Mouse (Mus musculus): ENCODE measurements around the gene Zfp131. TPM values are rescaled to one million over a fixed set of nuclear protein-coding genes. Genes with fewer than 3 reads are reported as not detected.

The Zfp131 gene
- total and polyA plus RNA-seq, 3 experiments, result 31.3 to 61.4 (median 49.3) TPM

- DNase-seq (ENCODE audit: extremely low read depth), result peak; percentile 53
- TF ChIP-seq TBP (conservative IDR thresholded peaks at IDR 0.05; ENCODE audit: low read depth, low read length), result 0 out of 2 replicates have a peak, but pooled peaks have one; percentile 30
- TF ChIP-seq MYC (IDR thresholded peaks at IDR 0.05; ENCODE audit: low read depth, low read length), result no peak
- TF ChIP-seq POLR2A (IDR thresholded peaks at IDR 0.05; ENCODE audit: low read depth, low read length), result peak; percentile 48
- TF ChIP-seq HCFC1 (IDR thresholded peaks at IDR 0.05; ENCODE audit: low read depth, low read length), result no peak
- TF ChIP-seq MAFK (IDR thresholded peaks at IDR 0.05; ENCODE audit: insufficient replicate concordance, low read length), result no peak
- TF ChIP-seq POLR2AphosphoS2 (IDR thresholded peaks at IDR 0.05; ENCODE audit: low read depth, low read length), result no peak
- TF ChIP-seq MAX (IDR thresholded peaks at IDR 0.05; ENCODE audit: low read length), result no peak
- no peak for TF ChIP-seq TCF12 (IDR thresholded peaks at IDR 0.05; ENCODE audit: low read depth, low read length)
- no peak for TF ChIP-seq CHD2 (IDR thresholded peaks at IDR 0.05; ENCODE audit: low read length)
- no peak for TF ChIP-seq ZKSCAN1 (IDR thresholded peaks at IDR 0.05; ENCODE audit: borderline replicate concordance, low read depth, low read length)
- H3K79me2 ChIP-seq (replicated peaks; ENCODE audit: control insufficient read depth, extremely low read depth, insufficient read depth, poor library complexity, severe bottlenecking), result no peaks in the 10 kb centered on the region
- in situ Hi-C loops (cut with MboI; ENCODE audit: low pct_ligation_motif_present, low pct_unique_long_range_greater_than_20kb, low sequenced_read_pairs) (loop anchor here (25.0 kb wide), 1 partner anchor 94 kb away; the partner anchor contains the start of genes AF067063 and D13Ertd608e), dilution Hi-C loops (cut with MboI; ENCODE audit: extremely low pct_ligation_motif_present, extremely low pct_unique_long_range_greater_than_20kb, low sequenced_read_pairs) (no loop called here)
- H3K36me3 ChIP-seq (replicated peaks in 1 of 2; ENCODE audit: control insufficient read depth in 1 of 2, insufficient read depth in 1 of 2, low read length in 1 of 2), result peaks cover 0 to 12% of the 10 kb centered on the region in 2 experiments
- no peak overlapping the region for H3K27ac ChIP-seq (ENCODE audit: insufficient read depth, low read depth)
- H3K4me3 ChIP-seq (replicated peaks in 1 of 3; ENCODE audit: low read depth in 2 of 3, low read length in 2 of 3, poor library complexity in 1 of 3), result peak overlapping the region; percentile 30 to 51 (median 51)
- H3K4me1 ChIP-seq (ENCODE audit: control insufficient read depth in 1 of 2, insufficient read depth in 2 of 2), result peaks cover 0 to 31% of the 10 kb centered on the region in 2 experiments; a peak in 2 of 4 replicates
- no peaks in the 10 kb centered on the region for H3K27me3 ChIP-seq (replicated peaks)
- H3K9ac ChIP-seq (ENCODE audit: insufficient read depth, low read depth), result peak overlapping the region; percentile 13; the same call in 1 of the 2 replicates
- H3K4me2 ChIP-seq (ENCODE audit: insufficient read depth, low read depth, poor library complexity, severe bottlenecking), result peak overlapping the region; percentile 93
- H3K9me3 ChIP-seq (replicated peaks; ENCODE audit: low read length), result no peaks in the 10 kb centered on the region
Measured at GRCm38 (mm10) chr13:119742711-119743415, 47.8 kb downstream of the Zfp131 start.

- no peak for DNase-seq (ENCODE audit: extremely low read depth)
- in situ Hi-C loops (cut with MboI; ENCODE audit: low pct_ligation_motif_present, low pct_unique_long_range_greater_than_20kb, low sequenced_read_pairs), result loop anchor here (25.0 kb wide), 1 partner anchor 96 kb away; the partner anchor contains the start of genes AF067063 and D13Ertd608e
- Histone ChIP-seq H3K27ac (ENCODE audit: insufficient read depth, low read depth) (no peak overlapping the region), H3K9ac (ENCODE audit: insufficient read depth, low read depth) (peak overlapping the region; percentile 43), H3K79me2 (replicated peaks; ENCODE audit: control insufficient read depth, extremely low read depth, insufficient read depth, poor library complexity, severe bottlenecking) (no peaks in the 10 kb centered on the region), H3K9me3 (replicated peaks; ENCODE audit: low read length) (no peaks in the 10 kb centered on the region), H3K4me2 (ENCODE audit: insufficient read depth, low read depth, poor library complexity, severe bottlenecking) (peak overlapping the region; percentile 93), H3K27me3 (replicated peaks) (no peaks in the 10 kb centered on the region), H3K36me3 (replicated peaks in 1 of 2; ENCODE audit: control insufficient read depth in 1 of 2, insufficient read depth in 1 of 2, low read length in 1 of 2) (peaks cover 0 to 9% of the 10 kb centered on the region in 2 experiments), H3K4me1 (ENCODE audit: control insufficient read depth in 1 of 2, insufficient read depth in 2 of 2) (peaks cover 0 to 39% of the 10 kb centered on the region in 2 experiments; a peak in 2 of 4 replicates), H3K4me3 (replicated peaks in 1 of 3; ENCODE audit: low read depth in 2 of 3, low read length in 2 of 3, poor library complexity in 1 of 3) (peak overlapping the region; percentile 51 to 59 (median 51))
- dilution Hi-C loops (cut with MboI; ENCODE audit: extremely low pct_ligation_motif_present, extremely low pct_unique_long_range_greater_than_20kb, low sequenced_read_pairs), result no loop called here
- peak; percentile 86 for TF ChIP-seq BHLHE40 (IDR thresholded peaks at IDR 0.05; ENCODE audit: low read depth, low read length)
- TF ChIP-seq USF2 (conservative IDR thresholded peaks at IDR 0.05; ENCODE audit: low read depth, low read length), result no peak
- TF ChIP-seq UBTF (IDR thresholded peaks at IDR 0.05; ENCODE audit: low read depth, low read length), result no peak
- no peak for TF ChIP-seq MAX (IDR thresholded peaks at IDR 0.05; ENCODE audit: low read length)
- TF ChIP-seq ETS1 (conservative IDR thresholded peaks at IDR 0.05; ENCODE audit: low read depth, low read length), result no peak
- TF ChIP-seq IRF4 (IDR thresholded peaks at IDR 0.05; ENCODE audit: low read depth, low read length), result peak; percentile 13; the same call in 1 of the 2 replicates
Measured at GRCm38 (mm10) chr13:119741390-119742237, 49.1 kb downstream of the Zfp131 start.
